8 mouse cellular contexts compared by ENCODE assay signal in the genomic region with DNA sequence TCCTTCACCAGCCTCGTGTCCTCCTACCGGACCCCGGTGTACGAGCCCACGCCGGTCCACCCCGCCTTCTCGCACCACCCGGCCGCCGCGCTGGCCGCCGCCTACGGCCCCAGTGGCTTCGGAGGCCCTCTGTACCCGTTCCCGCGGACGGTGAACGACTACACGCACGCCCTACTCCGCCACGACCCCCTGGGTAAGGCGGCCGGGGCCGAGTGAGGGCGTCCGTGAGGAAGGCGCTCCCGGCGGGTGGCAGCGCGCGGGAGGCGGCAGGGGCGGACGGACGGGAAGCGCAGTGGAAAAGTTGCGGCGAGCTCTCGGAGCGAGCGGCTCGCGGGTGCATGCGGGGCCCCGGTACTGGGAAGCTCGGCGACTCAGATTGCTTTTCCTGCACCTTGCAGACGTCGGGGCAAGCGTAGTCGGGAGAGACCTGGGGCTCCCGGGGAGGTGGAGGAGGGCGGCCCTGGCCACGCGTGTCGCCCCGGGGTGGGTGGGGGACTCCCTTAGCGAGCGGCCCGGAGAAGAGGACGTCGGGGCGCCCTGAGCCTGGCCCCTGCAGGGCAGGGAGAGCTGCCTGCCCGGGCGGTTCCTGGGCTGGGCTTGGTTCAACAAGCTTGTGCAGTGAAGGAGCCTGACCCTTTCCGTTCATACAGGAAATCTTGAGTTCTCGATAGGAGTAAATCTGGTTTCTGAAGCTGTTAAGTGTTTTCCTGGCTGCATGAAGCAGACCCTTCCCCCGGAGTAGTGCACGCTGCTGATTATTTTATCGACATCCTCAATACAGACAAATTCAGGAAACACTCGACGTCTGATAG. TPM values are rescaled to one million over a fixed set of nuclear protein-coding genes. Genes with fewer than 3 reads are reported as not detected.
DNase-seq lines count a peak whose midpoint lies in the region; ATAC-seq and TF ChIP-seq lines count a peak whose summit lies in the region.

No protein-coding gene starts in this region.

- ATAC-seq in cerebellum, adult (ENCODE audit: insufficient number of reproducible peaks, low FRiP score, low TSS enrichment): no peak
- ATAC-seq in intestine, embryonic 14.5 days (replicated peaks; ENCODE audit: low FRiP score, low TSS enrichment, low read depth): peak; percentile 59; the same call in 1 of the 2 replicates
- ATAC-seq in liver, embryonic 16.5 days (ENCODE audit: low read depth): peak; percentile 51

- 0 out of 2 replicates have a peak, but pooled peaks cover 4% of the 10 kb centered on the region for H3K4me1 ChIP-seq in intestine, embryonic 14.5 days (replicated peaks; ENCODE audit: control insufficient read depth, insufficient read depth, low read length)
- peaks cover 3% of the 10 kb centered on the region for H3K4me1 ChIP-seq in liver, embryonic 16.5 days (ENCODE audit: control insufficient read depth, low read depth, low read length)

- H3K27me3 ChIP-seq in intestine, embryonic 14.5 days (replicated peaks; ENCODE audit: control insufficient read depth, insufficient read depth, low read length): peaks cover 91% of the 10 kb centered on the region
- peaks cover 50% of the 10 kb centered on the region for H3K27me3 ChIP-seq in liver, embryonic 16.5 days (ENCODE audit: control insufficient read depth, insufficient read depth, low read depth, low read length)

- DNase-seq in cerebellum, postnatal 10 days: peak; percentile 18 to 24
- peak; percentile 37 for DNase-seq in brain, embryonic 14.5 days (ENCODE audit: low read depth)
- peak; percentile 19 to 34 for DNase-seq in gastrocnemius, postnatal 36 days
- DNase-seq in intestine, embryonic 14.5 days (ENCODE audit: low spot score): peak; percentile 83
- peak; percentile 61 for DNase-seq in neural tube, embryonic 10.5 days (ENCODE audit: extremely low spot score, low spot score)
- peak; percentile 53 for DNase-seq in urinary bladder, adult 2 months (ENCODE audit: low spot score)

- H3K4me2 ChIP-seq in intestine, embryonic 14.5 days (ENCODE audit: low read length): peak overlapping the region; percentile 68
- peak overlapping the region; percentile 66 for H3K4me2 ChIP-seq in liver, embryonic 16.5 days (ENCODE audit: low read depth, low read length)

- no peak for TF ChIP-seq CTCF in brain, embryonic 14.5 days (IDR thresholded peaks at IDR 0.05; ENCODE audit: borderline replicate concordance, extremely low read depth, insufficient read depth, insufficient read length)

- 1% methylated on average over 76 of the region's 77 CpGs for WGBS in intestine, embryonic 14.5 days
- under 1% methylated on average over 74 of the region's 77 CpGs for WGBS in liver, embryonic 16.5 days (ENCODE audit: insufficient replicate concordance)

- H3K4me3 ChIP-seq in intestine, embryonic 14.5 days (ENCODE audit: low read depth, low read length): peak overlapping the region; percentile 50
- peak overlapping the region; percentile 74 for H3K4me3 ChIP-seq in liver, embryonic 16.5 days (ENCODE audit: low read depth, low read length)

- H3K27ac ChIP-seq in intestine, embryonic 14.5 days (ENCODE audit: low read depth): peak overlapping the region; percentile 43
- peak overlapping the region; percentile 85 for H3K27ac ChIP-seq in liver, embryonic 16.5 days (ENCODE audit: low read length)

- no peaks in the 10 kb centered on the region for H3K36me3 ChIP-seq in intestine, embryonic 14.5 days (ENCODE audit: control insufficient read depth, insufficient read depth, low read length)
- no peaks in the 10 kb centered on the region for H3K36me3 ChIP-seq in liver, embryonic 16.5 days (ENCODE audit: control insufficient read depth, insufficient read depth)

- TF ChIP-seq POLR2A in brain, embryonic 14.5 days (IDR thresholded peaks at IDR 0.05; ENCODE audit: borderline replicate concordance, extremely low read depth, insufficient read depth, insufficient read length, poor library complexity, severe bottlenecking): no peak

- peak overlapping the region; percentile 43 for H3K9ac ChIP-seq in intestine, embryonic 14.5 days (ENCODE audit: low read length)
- peak overlapping the region; percentile 77 for H3K9ac ChIP-seq in liver, embryonic 16.5 days (ENCODE audit: low read depth, low read length)

- intact Hi-C loops in gastrocnemius, postnatal 36 days (cut with DNase I): loop anchor here (5.0 kb wide), 1 partner anchor 72 kb away; no protein-coding TSS in a partner anchor

- H3K9me3 ChIP-seq in intestine, embryonic 14.5 days (ENCODE audit: control insufficient read depth, low read length): no peaks in the 10 kb centered on the region
- H3K9me3 ChIP-seq in liver, embryonic 16.5 days (replicated peaks; ENCODE audit: control insufficient read depth, low read length): no peaks in the 10 kb centered on the region

RNA-seq across cellular contexts. Expression of gene Hhex, which starts 0.6 kb away (rescaled TPM):
- polyA plus RNA-seq in brain, embryonic 14.5 days (2012; rRNA removed): 1.8 and 2.7 TPM in 2 replicates
- total RNA-seq in gastrocnemius, postnatal 36 days (2021): 1 to 10 TPM; 1.4 to 2.2 TPM
- polyA plus RNA-seq in intestine, embryonic 14.5 days (2014; fragmentation: Nextera tagmentation; extraction: Ambion mirVana): 7.4 and 9.6 TPM in 2 replicates
- 34.2 and 34.6 TPM in 2 replicates for polyA plus RNA-seq in liver, embryonic 16.5 days (2015; fragmentation: Nextera tagmentation; extraction: Ambion mirVana)
- 4.7 and 5.3 TPM in 2 replicates for polyA plus RNA-seq in urinary bladder, adult 2 months (2012; rRNA removed)

RNA-seq across cellular contexts. Expression of gene Kif11, which starts 59.0 kb away (rescaled TPM):
- polyA plus RNA-seq in brain, embryonic 14.5 days (2012; rRNA removed): 18.5 and 28.8 TPM in 2 replicates
- under 1 TPM; 0.49 to 0.97 TPM for total RNA-seq in gastrocnemius, postnatal 36 days (2021)
- 60.3 and 71.1 TPM in 2 replicates for polyA plus RNA-seq in intestine, embryonic 14.5 days (2014; fragmentation: Nextera tagmentation; extraction: Ambion mirVana)
- 50.1 and 54.8 TPM in 2 replicates for polyA plus RNA-seq in liver, embryonic 16.5 days (2015; fragmentation: Nextera tagmentation; extraction: Ambion mirVana)
- 1.6 and 1.7 TPM in 2 replicates for polyA plus RNA-seq in urinary bladder, adult 2 months (2012; rRNA removed)

Comparison
In these comparisons a context has a peak if more than half of its experiments do, and no peak if none do; other contexts are left out.
1. DNase-seq: peak in every context shown above with its lines; median percentile 83 in intestine, embryonic 14.5 days; 61 in neural tube, embryonic 10.5 days; 53 in urinary bladder, adult 2 months; 37 in brain, embryonic 14.5 days; 26 in gastrocnemius, postnatal 36 days; 21 in cerebellum, postnatal 10 days.